Mouse (Mus musculus) stomach, postnatal 0 days (tissue): ENCODE measurements around the gene Gm11060. TPM values are rescaled to one million over a fixed set of nuclear protein-coding genes. Genes with fewer than 3 reads are reported as not detected.

Experiments used
- ATAC-seq: fragments of 200-750 bp; cut with Nextera tagmentation; 2 replicates; pipeline ENCODE4 v1.8.0; 2017; ENCODE audit not compliant: low FRiP score, low TSS enrichment
- DNase-seq: peaks from one replicate; pipeline ENCODE4 v3.0.0-alpha.2; 2016; ENCODE audit warnings: low spot score
- H3K27ac ChIP-seq: fragments of 300-500 bp; sonication (generic); replicated peaks from 2 replicates; pipeline ENCODE4 v1.5.1; 2014; ENCODE audit warnings: mild to moderate bottlenecking, control low read depth
- H3K27me3 ChIP-seq: fragments of 300-500 bp; sonication (generic); 2 replicates; pipeline ENCODE4 v1.6.1; 2014; ENCODE audit warnings: low read length; ENCODE audit not compliant: control insufficient read depth, insufficient read depth
- H3K36me3 ChIP-seq: fragments of 300-500 bp; sonication (generic); 2 replicates; pipeline ENCODE4 v1.6.1; 2014; ENCODE audit warnings: low read length, mixed read lengths; ENCODE audit not compliant: control insufficient read depth, insufficient read depth
- H3K4me1 ChIP-seq: fragments of 300-500 bp; sonication (generic); replicated peaks from 2 replicates; pipeline ENCODE4 v1.6.1; 2014; ENCODE audit warnings: antibody characterized with exemption; ENCODE audit not compliant: control insufficient read depth, insufficient read depth
- H3K4me2 ChIP-seq: fragments of 300-500 bp; sonication (generic); replicated peaks from 2 replicates; pipeline ENCODE4 v1.6.1; 2014; ENCODE audit warnings: low read depth, mild to moderate bottlenecking, control low read depth, moderate library complexity
- H3K4me3 ChIP-seq: fragments of 300-500 bp; sonication (generic); 2 replicates; pipeline ENCODE4 v1.5.1; 2014; ENCODE audit warnings: low read depth, low read length, control low read depth
- H3K9ac ChIP-seq: fragments of 300-500 bp; sonication (generic); 2 replicates; pipeline ENCODE4 v1.6.1; 2014; ENCODE audit warnings: mild to moderate bottlenecking, low read length, control low read depth, mixed read lengths
- H3K9me3 ChIP-seq: fragments of 300-500 bp; sonication (generic); 2 replicates; pipeline ENCODE4 v1.6.1; 2016; ENCODE audit warnings: low read length; ENCODE audit not compliant: control insufficient read depth
- CTCF ChIP-seq: IDR thresholded peaks from 2 replicates; pipeline ENCODE4 v1.5.1; 2016; ENCODE audit warnings: antibody characterized with exemption, low read depth, mild to moderate bottlenecking, moderate library complexity
- EP300 ChIP-seq: optimal IDR thresholded peaks from 2 replicates; pipeline ENCODE3; 2016; ENCODE audit warnings: antibody characterized with exemption
- WGBS: fragments of 180-500 bp; shearing (Covaris S2); extraction: QIAGEN DNeasy Blood & Tissue Kit; methylation state at CpG from one replicate; pipeline ENCODE4 v1.1.7; 2014; 5-methylcytosine and 5-hydroxymethylcytosine counted together
- polyA plus RNA-seq: library from polyadenylated mRNA; unstranded; fragments of >200 nt; fragmentation: Nextera tagmentation; extraction: Ambion mirVana; gene quantifications from 2 replicates; pipeline ENCODE4 v1.2.1, GENCODE M21; 2015

The Gm11060 gene
- polyA plus RNA-seq, 1 experiment from 2014 or later, result not detected

DNA sequence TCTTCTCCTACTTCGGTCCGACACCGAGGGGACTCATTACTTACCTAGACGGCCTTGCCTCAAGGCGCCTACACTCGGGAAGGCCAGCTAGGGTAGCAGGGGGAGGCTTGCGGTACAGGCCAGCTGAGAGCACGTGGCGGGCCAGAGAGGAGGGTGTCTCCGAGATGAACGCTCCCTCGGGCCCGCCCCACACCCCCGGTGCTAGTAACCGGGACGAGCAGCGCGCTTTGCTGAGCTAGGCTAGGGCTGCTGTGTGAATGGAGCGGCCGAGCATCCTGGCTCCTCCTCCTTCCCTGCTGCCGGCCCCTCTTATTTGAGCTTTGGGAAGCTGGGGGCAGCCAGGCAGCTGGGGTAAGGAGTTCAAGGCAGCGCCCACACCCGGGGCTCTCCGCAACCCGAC lies 34.5 kb downstream of the Gm11060 start, which contains the start of gene Wt1:
Wt1 (plus strand) TSS at position 251 of the 400 bp plus-strand sequence.
- 1% methylated on average over 21 of the region's 25 CpGs for WGBS
- ATAC-seq, result peak; percentile 63
- no peak within 1 kb of the TSS for H3K27ac ChIP-seq
- no peaks in the 10 kb centered on the region for H3K9me3 ChIP-seq
- no peaks in the 10 kb centered on the region for H3K36me3 ChIP-seq
- DNase-seq, result peak; percentile 55
- peaks cover 52% of the 10 kb centered on the region for H3K27me3 ChIP-seq
- no peak for TF ChIP-seq CTCF
- TF ChIP-seq EP300, result no peak
- peak within 1 kb of the TSS; percentile 42 for H3K4me2 ChIP-seq
- H3K9ac ChIP-seq, result 0 out of 2 replicates have a peak within 1 kb of the TSS, but pooled peaks have one; percentile 31
- no peaks in the 10 kb centered on the region for H3K4me1 ChIP-seq
- peak within 1 kb of the TSS; percentile 35 for H3K4me3 ChIP-seq

DNA sequence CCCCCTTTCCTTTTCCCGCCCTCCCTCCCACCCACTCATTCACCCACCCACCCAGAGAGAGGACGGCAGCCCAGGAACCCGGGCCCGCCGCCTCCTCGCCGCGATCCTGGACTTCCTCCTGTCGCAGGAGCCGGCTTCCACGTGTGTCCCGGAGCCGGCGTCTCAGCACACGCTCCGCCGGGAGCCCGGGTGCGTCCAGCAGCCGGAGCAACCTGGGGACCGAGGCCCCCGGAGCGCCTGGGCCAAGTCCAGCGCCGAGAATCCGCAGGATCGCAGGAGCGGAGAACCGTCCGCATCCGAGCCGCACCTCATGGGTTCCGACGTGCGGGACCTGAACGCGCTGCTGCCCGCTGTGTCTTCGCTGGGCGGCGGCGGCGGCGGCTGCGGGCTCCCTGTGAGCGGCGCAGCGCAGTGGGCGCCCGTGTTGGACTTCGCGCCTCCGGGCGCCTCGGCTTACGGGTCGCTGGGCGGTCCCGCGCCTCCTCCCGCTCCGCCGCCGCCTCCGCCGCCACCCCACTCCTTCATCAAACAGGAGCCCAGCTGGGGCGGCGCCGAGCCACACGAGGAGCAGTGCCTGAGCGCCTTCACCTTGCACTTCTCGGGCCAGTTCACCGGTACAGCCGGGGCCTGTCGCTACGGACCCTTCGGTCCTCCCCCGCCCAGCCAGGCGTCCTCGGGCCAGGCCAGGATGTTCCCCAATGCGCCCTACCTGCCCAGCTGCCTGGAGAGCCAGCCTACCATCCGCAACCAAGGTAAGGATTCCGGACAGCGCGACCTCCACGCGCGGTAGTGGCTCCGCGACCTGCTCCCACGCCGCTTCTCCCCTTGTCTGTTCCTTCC lies 35.1 kb downstream of the Gm11060 start:
- Histone ChIP-seq H3K27ac (no peak overlapping the region), H3K9me3 (no peaks in the 10 kb centered on the region), H3K9ac (0 out of 2 replicates have a peak overlapping the region, but pooled peaks have one; percentile 31), H3K4me3 (peak overlapping the region; percentile 35), H3K4me2 (peak overlapping the region; percentile 42), H3K36me3 (no peaks in the 10 kb centered on the region), H3K4me1 (no peaks in the 10 kb centered on the region), H3K27me3 (peaks cover 54% of the 10 kb centered on the region)
- ATAC-seq (peak; percentile 34; the same call in 1 of the 2 replicates), DNase-seq (peak; percentile 44)
- no peak for TF ChIP-seq EP300
- no peak for TF ChIP-seq CTCF
- 1% methylated on average over 73 of the region's 92 CpGs for WGBS

DNA sequence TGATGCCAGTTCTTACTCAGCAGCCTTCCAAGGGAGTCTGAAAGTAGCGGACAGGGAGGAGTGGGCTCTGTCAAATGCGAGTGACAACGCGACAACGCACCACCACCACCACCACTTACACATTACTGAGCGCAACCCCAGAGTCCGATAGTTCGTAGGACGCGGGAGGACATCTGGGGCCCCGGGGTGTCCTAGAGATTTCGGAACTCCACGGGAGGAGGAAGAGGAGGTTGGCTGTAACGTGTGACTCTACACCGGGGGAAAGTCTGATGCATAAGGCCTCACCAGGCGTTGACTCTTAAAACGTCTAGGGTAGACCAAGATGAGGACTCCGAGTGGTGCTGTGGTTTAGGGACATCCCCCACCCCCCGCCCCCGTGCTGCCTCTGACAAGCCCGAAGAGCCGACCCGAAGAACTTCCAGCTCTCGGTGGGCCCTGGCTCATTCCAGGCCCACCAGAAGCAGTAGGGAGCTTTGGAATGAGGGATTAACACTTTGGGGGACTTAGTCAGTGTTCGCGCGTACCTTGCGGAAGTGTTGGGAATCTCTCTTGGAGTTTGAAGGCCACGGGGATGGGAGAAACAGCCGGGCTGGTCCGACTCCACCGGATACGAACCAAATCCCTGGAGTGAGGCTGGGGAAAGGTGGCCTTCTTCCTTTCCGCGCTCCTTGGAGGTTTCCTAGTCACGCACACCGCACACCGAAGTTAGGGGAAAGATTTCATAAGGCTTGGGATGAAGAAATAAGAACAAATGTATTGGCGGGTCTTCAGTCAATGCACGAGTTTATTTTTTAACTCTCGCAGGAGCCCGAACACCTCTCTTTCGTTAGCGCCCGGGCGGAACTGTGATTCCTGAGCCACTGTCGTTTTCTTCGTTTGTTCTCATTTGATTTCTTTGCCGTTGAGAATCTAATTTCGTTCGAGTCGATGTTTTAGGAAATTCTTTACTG lies 36.0 kb downstream of the Gm11060 start:
- Histone ChIP-seq H3K4me1 (no peaks in the 10 kb centered on the region), H3K9ac (no peak overlapping the region), H3K27ac (no peak overlapping the region), H3K4me3 (peak overlapping the region; percentile 35), H3K9me3 (no peaks in the 10 kb centered on the region), H3K27me3 (peaks cover 54% of the 10 kb centered on the region), H3K4me2 (no peak overlapping the region), H3K36me3 (no peaks in the 10 kb centered on the region)
- ATAC-seq (no peak), DNase-seq (no peak)
- TF ChIP-seq EP300, result no peak
- TF ChIP-seq CTCF, result no peak
- WGBS, result 5% methylated on average over 48 of the region's 52 CpGs

DNA sequence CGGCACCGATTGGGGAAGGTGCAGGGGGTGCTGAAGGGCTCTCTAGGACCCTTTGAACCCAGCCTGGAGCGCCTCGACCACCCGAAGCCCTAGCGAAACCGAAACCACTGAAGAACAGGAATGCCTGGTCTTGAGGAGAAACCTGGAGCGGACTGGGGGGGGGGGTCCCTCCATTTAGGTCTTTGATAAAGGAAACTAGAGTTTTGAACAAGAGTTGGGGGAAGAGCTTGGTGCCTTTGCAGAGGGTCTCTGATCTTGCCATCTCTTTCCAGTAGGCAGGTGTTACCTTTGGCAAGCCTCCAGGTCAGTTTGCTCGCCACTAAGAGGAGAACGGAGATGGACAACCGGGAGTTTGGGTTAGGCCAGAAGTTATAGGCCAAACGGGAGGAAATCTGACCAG lies 36.7 kb downstream of the Gm11060 start:
- no peaks in the 10 kb centered on the region for H3K9me3 ChIP-seq
- H3K4me3 ChIP-seq, result peak overlapping the region; percentile 0; the same call in 1 of the 2 replicates
- DNase-seq (no peak), ATAC-seq (no peak)
- H3K36me3 ChIP-seq, result no peaks in the 10 kb centered on the region
- H3K4me1 ChIP-seq, result no peaks in the 10 kb centered on the region
- H3K27me3 ChIP-seq, result peaks cover 54% of the 10 kb centered on the region
- no peak for TF ChIP-seq EP300
- no peak for TF ChIP-seq CTCF
- H3K4me2 ChIP-seq, result no peak overlapping the region
- WGBS, result 6% methylated on average over 12 of the region's 12 CpGs
- H3K9ac ChIP-seq, result no peak overlapping the region
- H3K27ac ChIP-seq, result no peak overlapping the region

DNA sequence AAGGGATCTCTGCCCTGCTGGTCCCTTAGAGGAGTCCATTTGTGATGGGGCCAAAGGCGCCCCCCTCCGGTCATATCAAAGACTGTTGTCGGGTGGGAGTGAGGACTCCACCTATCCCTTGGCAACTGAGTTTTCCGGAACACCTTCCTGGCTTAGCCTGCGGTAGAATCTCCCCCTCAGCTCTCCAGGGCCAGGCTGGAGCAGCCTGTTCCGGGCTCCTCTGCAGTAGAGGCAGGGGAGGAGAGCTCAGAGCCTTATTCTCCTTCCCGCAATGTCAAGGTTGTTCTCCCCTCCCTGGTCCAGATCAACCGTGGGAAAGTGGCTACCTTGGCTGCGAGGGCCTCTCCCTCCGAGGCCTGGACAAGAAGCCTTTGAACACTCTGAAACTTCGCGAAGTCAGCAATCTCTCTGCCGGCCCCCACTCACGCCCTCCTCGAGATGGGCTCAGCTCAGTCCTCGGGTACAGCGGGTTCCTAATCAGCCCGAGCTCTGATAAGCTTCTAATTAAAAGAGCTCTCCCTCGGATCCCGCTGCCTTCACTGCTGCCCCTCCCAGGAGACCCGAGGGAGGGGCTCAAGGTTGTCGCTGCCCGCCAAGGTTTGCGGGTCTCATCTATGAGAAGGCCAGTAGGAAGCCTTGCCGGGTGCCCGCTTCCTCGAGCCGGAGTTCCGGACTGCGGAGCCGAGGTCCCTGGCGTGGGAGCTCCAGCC lies 38.7 kb downstream of the Gm11060 start:
- Histone ChIP-seq H3K4me2 (no peak overlapping the region), H3K27ac (no peak overlapping the region), H3K36me3 (no peaks in the 10 kb centered on the region), H3K27me3 (peaks cover 56% of the 10 kb centered on the region), H3K9ac (no peak overlapping the region), H3K4me3 (peak overlapping the region; percentile 10; the same call in 1 of the 2 replicates), H3K9me3 (no peaks in the 10 kb centered on the region), H3K4me1 (no peaks in the 10 kb centered on the region)
- 0 out of 2 replicates have a peak, but pooled peaks have one; percentile 19 for ATAC-seq
- TF ChIP-seq EP300 (no peak), CTCF (no peak; the same call in 1 of the 2 replicates)
- 6% methylated on average over 32 of the region's 32 CpGs for WGBS
- peak; percentile 44 for DNase-seq
